Mouse (Mus musculus): ENCODE data around the gene Cmya5. TPM values are rescaled to one million over a fixed set of nuclear protein-coding genes. Genes with fewer than 3 reads are reported as not detected.

Cmya5 gene
- polyA plus RNA-seq, 1 experiment from 2014 or later = 0.12 TPM

GRCm38 (mm10) chr13:93058551-93059011, 85.9 kb downstream of the Cmya5 start:
- 49% methylated on average over 5 of the region's 5 CpGs for WGBS (ENCODE audit: insufficient replicate concordance)
- H3K9ac ChIP-seq = no peak overlapping the region
- no peaks in the 10 kb centered on the region for H3K27me3 ChIP-seq
- no peak for ATAC-seq (ENCODE audit: insufficient read depth)
- no peaks in the 10 kb centered on the region for H3K36me3 ChIP-seq (replicated peaks)
- H3K4me2 ChIP-seq = no peak overlapping the region
- H3K4me1 ChIP-seq (replicated peaks) = no peaks in the 10 kb centered on the region
- no peak overlapping the region for H3K4me3 ChIP-seq (replicated peaks)
- no peaks in the 10 kb centered on the region for H3K9me3 ChIP-seq (replicated peaks)
- no peak overlapping the region for H3K27ac ChIP-seq (replicated peaks)

- no peaks in the 10 kb centered on the region for H3K9me3 ChIP-seq (replicated peaks)
- no peak overlapping the region for H3K9ac ChIP-seq
- no peaks in the 10 kb centered on the region for H3K27me3 ChIP-seq
- H3K4me3 ChIP-seq (replicated peaks) = no peak overlapping the region
- no peak for ATAC-seq (ENCODE audit: insufficient read depth)
- H3K4me1 ChIP-seq (replicated peaks) = no peaks in the 10 kb centered on the region
- 75% methylated on average over 7 of the region's 7 CpGs for WGBS (ENCODE audit: insufficient replicate concordance)
- H3K27ac ChIP-seq (replicated peaks) = no peak overlapping the region
- H3K36me3 ChIP-seq (replicated peaks) = no peaks in the 10 kb centered on the region
- no peak overlapping the region for H3K4me2 ChIP-seq
These were observed 86.8 kb downstream of the Cmya5 start for GRCm38 (mm10) chr13:93057492-93058260.

- ATAC-seq (ENCODE audit: insufficient read depth) = no peak
- Histone ChIP-seq H3K27ac (replicated peaks) (no peak overlapping the region), H3K9me3 (replicated peaks) (no peaks in the 10 kb centered on the region), H3K4me1 (replicated peaks) (no peaks in the 10 kb centered on the region), H3K4me3 (replicated peaks) (no peak overlapping the region), H3K4me2 (no peak overlapping the region), H3K27me3 (no peaks in the 10 kb centered on the region), H3K9ac (no peak overlapping the region), H3K36me3 (replicated peaks) (no peaks in the 10 kb centered on the region)
- WGBS (ENCODE audit: insufficient replicate concordance) = 61% methylated on average over 1 of the region's 1 CpGs
These were observed 88.4 kb downstream of the Cmya5 start for GRCm38 (mm10) chr13:93056091-93056490.

- Histone ChIP-seq H3K36me3 (replicated peaks) (no peaks in the 10 kb centered on the region), H3K4me1 (replicated peaks) (no peaks in the 10 kb centered on the region), H3K9ac (no peak overlapping the region), H3K27ac (replicated peaks) (no peak overlapping the region), H3K9me3 (replicated peaks) (no peaks in the 10 kb centered on the region), H3K4me3 (replicated peaks) (no peak overlapping the region), H3K27me3 (no peaks in the 10 kb centered on the region), H3K4me2 (no peak overlapping the region)
- no peak for ATAC-seq (ENCODE audit: insufficient read depth)
- whole genome bisulfite sequencing (ENCODE audit: insufficient replicate concordance) = 62% methylated on average over 5 of the region's 5 CpGs
These were observed 93.0 kb downstream of the Cmya5 start for GRCm38 (mm10) chr13:93051483-93051882.

GRCm38 (mm10) chr13:93041021-93041420, 103.5 kb downstream of the Cmya5 start:
- Histone ChIP-seq H3K9ac (no peak overlapping the region), H3K27ac (replicated peaks) (no peak overlapping the region), H3K4me1 (replicated peaks) (no peaks in the 10 kb centered on the region), H3K9me3 (replicated peaks) (no peaks in the 10 kb centered on the region), H3K4me3 (replicated peaks) (no peak overlapping the region), H3K27me3 (no peaks in the 10 kb centered on the region), H3K36me3 (replicated peaks) (no peaks in the 10 kb centered on the region), H3K4me2 (no peak overlapping the region)
- WGBS (ENCODE audit: insufficient replicate concordance) = 68% methylated on average over 9 of the region's 9 CpGs
- ATAC-seq (ENCODE audit: insufficient read depth) = no peak

- no peak overlapping the region for H3K4me2 ChIP-seq
- no peaks in the 10 kb centered on the region for H3K36me3 ChIP-seq (replicated peaks)
- no peak overlapping the region for H3K9ac ChIP-seq
- no peaks in the 10 kb centered on the region for H3K27me3 ChIP-seq
- H3K4me3 ChIP-seq (replicated peaks) = no peak overlapping the region
- no peaks in the 10 kb centered on the region for H3K9me3 ChIP-seq (replicated peaks)
- no peak overlapping the region for H3K27ac ChIP-seq (replicated peaks)
- no peak for ATAC-seq (ENCODE audit: insufficient read depth)
- no peaks in the 10 kb centered on the region for H3K4me1 ChIP-seq (replicated peaks)
- 42% methylated on average over 4 of the region's 4 CpGs for WGBS (ENCODE audit: insufficient replicate concordance)
These were observed 108.3 kb downstream of the Cmya5 start for GRCm38 (mm10) chr13:93036218-93036617.

GRCm38 (mm10) chr13:93029337-93029736, 115.2 kb downstream of the Cmya5 start:
- WGBS (ENCODE audit: insufficient replicate concordance) = 69% methylated on average over 4 of the region's 4 CpGs
- Histone ChIP-seq H3K36me3 (replicated peaks) (no peaks in the 10 kb centered on the region), H3K27ac (replicated peaks) (no peak overlapping the region), H3K9ac (no peak overlapping the region), H3K9me3 (replicated peaks) (no peaks in the 10 kb centered on the region), H3K27me3 (no peaks in the 10 kb centered on the region), H3K4me2 (no peak overlapping the region), H3K4me1 (replicated peaks) (no peaks in the 10 kb centered on the region), H3K4me3 (replicated peaks) (no peak overlapping the region)
- no peak for ATAC-seq (ENCODE audit: insufficient read depth)

- Histone ChIP-seq H3K4me2 (no peak overlapping the region), H3K27ac (replicated peaks) (no peak overlapping the region), H3K9ac (no peak overlapping the region), H3K27me3 (no peaks in the 10 kb centered on the region), H3K36me3 (replicated peaks) (no peaks in the 10 kb centered on the region), H3K4me1 (replicated peaks) (no peaks in the 10 kb centered on the region), H3K9me3 (replicated peaks) (no peaks in the 10 kb centered on the region), H3K4me3 (replicated peaks) (no peak overlapping the region)
- ATAC-seq (ENCODE audit: insufficient read depth) = no peak
- WGBS (ENCODE audit: insufficient replicate concordance) = 37% methylated on average over 2 of the region's 2 CpGs
These were observed 119.7 kb downstream of the Cmya5 start for GRCm38 (mm10) chr13:93024837-93025236.

- no peak for ATAC-seq (ENCODE audit: insufficient read depth)
- no peaks in the 10 kb centered on the region for H3K27me3 ChIP-seq
- no peak overlapping the region for H3K4me3 ChIP-seq (replicated peaks)
- H3K9ac ChIP-seq = no peak overlapping the region
- no peaks in the 10 kb centered on the region for H3K9me3 ChIP-seq (replicated peaks)
- H3K4me2 ChIP-seq = no peak overlapping the region
- 29% methylated on average over 1 of the region's 1 CpGs for WGBS (ENCODE audit: insufficient replicate concordance)
- H3K4me1 ChIP-seq (replicated peaks) = no peaks in the 10 kb centered on the region
- H3K27ac ChIP-seq (replicated peaks) = no peak overlapping the region
- H3K36me3 ChIP-seq (replicated peaks) = no peaks in the 10 kb centered on the region
These were observed 122.4 kb downstream of the Cmya5 start for GRCm38 (mm10) chr13:93022158-93022557.

GRCm38 (mm10) chr13:93012952-93013351, 131.6 kb downstream of the Cmya5 start:
- H3K4me1 ChIP-seq (replicated peaks) = no peaks in the 10 kb centered on the region
- H3K4me3 ChIP-seq (replicated peaks) = no peak overlapping the region
- no peak overlapping the region for H3K4me2 ChIP-seq
- no peaks in the 10 kb centered on the region for H3K9me3 ChIP-seq (replicated peaks)
- no peak for ATAC-seq (ENCODE audit: insufficient read depth)
- H3K9ac ChIP-seq = no peak overlapping the region
- no peaks in the 10 kb centered on the region; the same call in 1 of the 2 replicates for H3K27me3 ChIP-seq
- no peaks in the 10 kb centered on the region for H3K36me3 ChIP-seq (replicated peaks)
- no peak overlapping the region for H3K27ac ChIP-seq (replicated peaks)
- 57% methylated on average over 8 of the region's 8 CpGs for WGBS (ENCODE audit: insufficient replicate concordance)

GRCm38 (mm10) chr13:93011315-93011714, 133.2 kb downstream of the Cmya5 start:
- Histone ChIP-seq H3K4me1 (replicated peaks) (no peaks in the 10 kb centered on the region), H3K4me2 (no peak overlapping the region), H3K4me3 (replicated peaks) (no peak overlapping the region), H3K27ac (replicated peaks) (no peak overlapping the region), H3K36me3 (replicated peaks) (no peaks in the 10 kb centered on the region), H3K9me3 (replicated peaks) (no peaks in the 10 kb centered on the region), H3K27me3 (no peaks in the 10 kb centered on the region; the same call in 1 of the 2 replicates), H3K9ac (no peak overlapping the region)
- no peak for ATAC-seq (ENCODE audit: insufficient read depth)
- WGBS (ENCODE audit: insufficient replicate concordance) = 62% methylated on average over 4 of the region's 4 CpGs

GRCm38 (mm10) chr13:93010524-93010923, 134.0 kb downstream of the Cmya5 start:
- H3K9ac ChIP-seq = no peak overlapping the region
- H3K27ac ChIP-seq (replicated peaks) = no peak overlapping the region
- no peaks in the 10 kb centered on the region for H3K4me1 ChIP-seq (replicated peaks)
- H3K9me3 ChIP-seq (replicated peaks) = no peaks in the 10 kb centered on the region
- H3K4me3 ChIP-seq (replicated peaks) = no peak overlapping the region
- ATAC-seq (ENCODE audit: insufficient read depth) = no peak
- WGBS (ENCODE audit: insufficient replicate concordance) = 56% methylated on average over 7 of the region's 7 CpGs
- H3K36me3 ChIP-seq (replicated peaks) = no peaks in the 10 kb centered on the region
- no peak overlapping the region for H3K4me2 ChIP-seq
- no peaks in the 10 kb centered on the region; the same call in 1 of the 2 replicates for H3K27me3 ChIP-seq

Data from liver, embryonic 15.5 days (tissue).